Mouse (Mus musculus) heart, adult 18-20 months (tissue): ENCODE data around the gene Zfp619. TPM values are rescaled to one million over a fixed set of nuclear protein-coding genes. Genes with fewer than 3 reads are reported as not detected.
"Not testable (repeated sequence)": the region's sequence is repeated elsewhere in the genome, so short reads cannot be mapped to it uniquely, and the experiment has no call there.

ENCODE experiments used
- DNase-seq, 2 experiments: peaks; one replicate each; pipeline ENCODE4 v3.0.0; 2021 to 2022; ENCODE audit warnings: mixed read lengths in 1 of 2
- total RNA-seq, 2 experiments: library from RNA; stranded (reverse); gene quantifications; 2 replicates each; pipeline ENCODE4 v1.2.3; 2021

Zfp619 gene
- total RNA-seq, 2 experiments from 2014 or later: 1.2 to 1.7 TPM

- not testable (repeated sequence) for DNase-seq
Measured at GRCm38 (mm10) chr7:39589044-39589443, 71.5 kb downstream of the Zfp619 start.

Other genes starting within 250 kb of the Zfp619 start
- gene Gm5114, start 104.6 kb upstream of the Zfp619 start, total RNA-seq: not detected